Mouse (Mus musculus) heart, embryonic 14.5 days (tissue): ENCODE data around the gene Cyld. TPM values are rescaled to one million over a fixed set of nuclear protein-coding genes. Genes with fewer than 3 reads are reported as not detected.

ENCODE experiments used
- ATAC-seq: fragments of 200-750 bp; cut with Nextera tagmentation; 2 replicates; pipeline ENCODE4 v1.8.0; 2017; ENCODE audit warnings: low read depth, moderate TSS enrichment; ENCODE audit not compliant: insufficient number of reproducible peaks, insufficient read depth, low FRiP score
- H3K27ac ChIP-seq, 2 experiments: fragments of 200-500 bp in 1 of 2; fragments of 300-500 bp in 1 of 2; sonication (generic) in 1 of 2; replicated peaks in 1 of 2; 2 replicates each; pipeline ENCODE4 v1.5.1; 2012 to 2014; ENCODE audit warnings: low read depth in 2 of 2, low read length in 2 of 2, control low read depth in 1 of 2, mild to moderate bottlenecking in 1 of 2, mixed read lengths in 1 of 2; ENCODE audit not compliant: control insufficient read depth in 1 of 2, insufficient read depth in 1 of 2
- H3K27me3 ChIP-seq: fragments of 300-500 bp; sonication (generic); 2 replicates; pipeline ENCODE4 v1.6.1; 2014; ENCODE audit warnings: mild to moderate bottlenecking, low read length, control low read depth; ENCODE audit not compliant: control insufficient read depth, insufficient read depth
- H3K36me3 ChIP-seq: fragments of 300-500 bp; sonication (generic); 2 replicates; pipeline ENCODE4 v1.6.1; 2014; ENCODE audit warnings: mild to moderate bottlenecking, control low read depth, low read length, mixed read lengths; ENCODE audit not compliant: control insufficient read depth, insufficient read depth
- H3K4me1 ChIP-seq, 2 experiments: fragments of 200-500 bp in 1 of 2; fragments of 300-500 bp in 1 of 2; sonication (generic) in 1 of 2; 2 replicates each; pipeline ENCODE4 v1.6.1; 2012 to 2014; ENCODE audit warnings: low read length in 2 of 2, control low read depth in 1 of 2, mixed read lengths in 1 of 2; ENCODE audit not compliant: control insufficient read depth in 2 of 2, insufficient read depth in 2 of 2
- H3K4me2 ChIP-seq: fragments of 300-500 bp; sonication (generic); 2 replicates; pipeline ENCODE4 v1.6.1; 2014; ENCODE audit warnings: mild to moderate bottlenecking, low read length
- H3K4me3 ChIP-seq, 2 experiments: fragments of 200-500 bp in 1 of 2; fragments of 300-500 bp in 1 of 2; sonication (generic) in 1 of 2; 2 replicates each; pipeline ENCODE4 v1.5.1; 2012 to 2014; ENCODE audit warnings: low read length in 2 of 2, mild to moderate bottlenecking in 2 of 2, control low read depth in 1 of 2, low read depth in 1 of 2, moderate library complexity in 1 of 2; ENCODE audit not compliant: control insufficient read depth in 1 of 2, insufficient read depth in 1 of 2
- H3K9ac ChIP-seq: fragments of 300-500 bp; sonication (generic); 2 replicates; pipeline ENCODE4 v1.6.1; 2014; ENCODE audit warnings: mild to moderate bottlenecking, low read length
- H3K9me3 ChIP-seq: fragments of 300-500 bp; sonication (generic); 2 replicates; pipeline ENCODE4 v1.6.1; 2016; ENCODE audit warnings: low read length, control low read depth; ENCODE audit not compliant: control insufficient read depth
- WGBS: fragments of 180-500 bp; shearing (Covaris S2); extraction: QIAGEN DNeasy Blood & Tissue Kit; methylation state at CpG from one replicate; pipeline ENCODE4 v1.1.7; 2014; 5-methylcytosine and 5-hydroxymethylcytosine counted together
- polyA plus RNA-seq: library from polyadenylated mRNA; unstranded; fragments of >200 nt; fragmentation: Nextera tagmentation; extraction: Ambion mirVana; gene quantifications from 2 replicates; pipeline ENCODE4 v1.2.1, GENCODE M21; 2014

Gene Cyld
- polyA plus RNA-seq, 1 experiment from 2014 or later: 13.9 TPM

GRCm38 (mm10) chr8:88792691-88793323, 96.0 kb downstream of the Cyld start:
- H3K4me2 ChIP-seq: no peak overlapping the region
- H3K4me3 ChIP-seq: no peak overlapping the region
- ATAC-seq: no peak
- H3K4me1 ChIP-seq: no peaks in the 10 kb centered on the region
- no peak overlapping the region for H3K27ac ChIP-seq
- H3K36me3 ChIP-seq: no peaks in the 10 kb centered on the region
- no peaks in the 10 kb centered on the region for H3K27me3 ChIP-seq
- H3K9ac ChIP-seq: no peak overlapping the region
- H3K9me3 ChIP-seq: no peaks in the 10 kb centered on the region
- 58% methylated on average over 8 of the region's 8 CpGs for WGBS

GRCm38 (mm10) chr8:88793324-88793722, 96.5 kb downstream of the Cyld start:
- H3K4me1 ChIP-seq: no peaks in the 10 kb centered on the region
- H3K4me2 ChIP-seq: no peak overlapping the region
- H3K9ac ChIP-seq: no peak overlapping the region
- H3K36me3 ChIP-seq: no peaks in the 10 kb centered on the region
- H3K27me3 ChIP-seq: no peaks in the 10 kb centered on the region
- no peak overlapping the region for H3K27ac ChIP-seq
- no peak for ATAC-seq
- H3K9me3 ChIP-seq: no peaks in the 10 kb centered on the region
- no peak overlapping the region for H3K4me3 ChIP-seq
- WGBS: 76% methylated on average over 9 of the region's 9 CpGs

- H3K4me1 ChIP-seq: no peaks in the 10 kb centered on the region
- 86% methylated on average over 24 of the region's 24 CpGs for WGBS
- no peaks in the 10 kb centered on the region for H3K27me3 ChIP-seq
- no peak overlapping the region for H3K9ac ChIP-seq
- no peak for ATAC-seq
- H3K9me3 ChIP-seq: no peaks in the 10 kb centered on the region
- no peak overlapping the region for H3K4me3 ChIP-seq
- no peak overlapping the region for H3K27ac ChIP-seq
- H3K4me2 ChIP-seq: no peak overlapping the region
- no peaks in the 10 kb centered on the region for H3K36me3 ChIP-seq
Observed at GRCm38 (mm10) chr8:88793746-88794614, 97.2 kb downstream of the Cyld start.

GRCm38 (mm10) chr8:88794615-88794907, 97.7 kb downstream of the Cyld start:
- H3K9ac ChIP-seq: no peak overlapping the region
- no peak overlapping the region for H3K4me2 ChIP-seq
- H3K27ac ChIP-seq: no peak overlapping the region
- H3K4me3 ChIP-seq: no peak overlapping the region
- 0 out of 2 replicates have a peak, but pooled peaks have one; percentile 16 for ATAC-seq
- WGBS: 65% methylated on average over 7 of the region's 7 CpGs
- no peaks in the 10 kb centered on the region for H3K36me3 ChIP-seq
- no peaks in the 10 kb centered on the region for H3K4me1 ChIP-seq
- H3K27me3 ChIP-seq: no peaks in the 10 kb centered on the region
- no peaks in the 10 kb centered on the region for H3K9me3 ChIP-seq

- Histone ChIP-seq H3K4me2 (no peak overlapping the region), H3K36me3 (no peaks in the 10 kb centered on the region), H3K4me1 (no peaks in the 10 kb centered on the region), H3K9me3 (no peaks in the 10 kb centered on the region), H3K4me3 (no peak overlapping the region), H3K27ac (no peak overlapping the region), H3K27me3 (no peaks in the 10 kb centered on the region), H3K9ac (no peak overlapping the region)
- WGBS: 84% methylated on average over 5 of the region's 5 CpGs
- ATAC-seq: no peak
Observed at GRCm38 (mm10) chr8:88795896-88796295, 99.1 kb downstream of the Cyld start.

GRCm38 (mm10) chr8:88796651-88797050, 99.8 kb downstream of the Cyld start:
- Histone ChIP-seq H3K4me2 (no peak overlapping the region), H3K36me3 (no peaks in the 10 kb centered on the region), H3K4me3 (no peak overlapping the region), H3K4me1 (no peaks in the 10 kb centered on the region), H3K9me3 (no peaks in the 10 kb centered on the region), H3K27me3 (no peaks in the 10 kb centered on the region), H3K27ac (no peak overlapping the region), H3K9ac (no peak overlapping the region)
- ATAC-seq: no peak
- WGBS: 84% methylated on average over 9 of the region's 9 CpGs
